Mouse (Mus musculus) small intestine, adult 2 months (tissue): ENCODE data around the gene Rrp36.

Experiments
- CTCF ChIP-seq: fragments of 200-500 bp; IDR thresholded peaks from 2 replicates; pipeline ENCODE4 v1.5.1; 2012; ENCODE audit warnings: low read depth, mild to moderate bottlenecking, control low read depth, inconsistent platforms, low read length, moderate library complexity, mixed read lengths; ENCODE audit not compliant: insufficient replicate concordance, insufficient read length; ENCODE audit errors: extremely low read depth
- POLR2A ChIP-seq: fragments of 200-500 bp; IDR thresholded peaks from 2 replicates; pipeline ENCODE4 v1.6.1; 2012; ENCODE audit warnings: low read depth, mild to moderate bottlenecking, control low read depth, inconsistent platforms, low read length, moderate library complexity

DNA sequence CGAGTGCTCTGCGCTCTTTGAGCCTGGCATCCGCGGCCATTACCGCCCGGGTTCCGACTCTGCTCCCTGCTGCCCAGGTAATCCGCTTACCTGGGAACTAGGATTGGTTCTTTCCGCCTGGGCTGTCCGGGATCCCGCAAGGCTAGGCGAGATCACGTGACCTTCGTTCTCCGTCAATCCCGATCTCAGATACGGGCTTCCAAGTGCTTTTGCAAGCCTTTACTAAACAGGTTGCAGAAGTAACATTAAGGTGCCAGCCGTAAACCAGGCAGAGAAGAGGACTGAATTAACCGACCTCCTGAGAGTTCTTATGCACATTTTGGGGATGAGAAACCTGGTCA is 27.9 kb downstream of the Rrp36 start:
- TF ChIP-seq CTCF: no peak
- TF ChIP-seq POLR2A: no peak
